Mouse (Mus musculus) liver, embryonic 14.5 days (tissue): ENCODE measurements at regions not wholly inside any gene's neighbourhood (a gene's known extent, or its start where the extent isn't known, plus 50 kb on each side); places are given as distances from the start of the nearest gene placed in this dataset.

Experiments used
- CTCF ChIP-seq: IDR thresholded peaks from 2 replicates; pipeline ENCODE4 v1.5.1; 2016; ENCODE audit warnings: antibody characterized with exemption, low read depth, control low read depth
- EP300 ChIP-seq: IDR thresholded peaks from 2 replicates; pipeline ENCODE4 v1.6.1; 2016; ENCODE audit warnings: antibody characterized with exemption, low read depth

DNA sequence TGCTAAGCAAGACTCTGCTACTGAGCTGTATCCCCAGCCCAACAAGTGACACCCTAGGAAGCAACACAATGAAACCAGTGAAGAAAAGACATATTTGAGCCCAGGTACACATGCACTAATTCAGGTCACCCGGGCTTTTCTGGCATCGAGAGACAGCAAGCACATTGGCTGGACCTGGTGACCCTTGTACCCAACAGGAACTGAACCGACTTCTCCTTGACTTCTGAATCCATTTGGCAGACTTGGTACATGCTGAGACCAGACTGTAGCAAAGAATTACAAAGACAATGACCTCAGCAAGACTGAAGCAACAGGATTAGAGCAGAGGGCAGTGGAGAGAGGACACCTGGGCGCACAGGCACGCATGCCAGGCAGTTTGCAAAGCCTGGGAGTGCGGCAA, 79.1 kb downstream of the Sema4f start:
- no peak for TF ChIP-seq CTCF
- TF ChIP-seq EP300: no peak
